Mouse (Mus musculus) kidney, adult 2 months (tissue): Measurements from ENCODE around the gene Trem3. TPM values are rescaled to one million over a fixed set of nuclear protein-coding genes. Genes with fewer than 3 reads are reported as not detected.

ENCODE experiments used
- DNase-seq: peaks from one replicate; pipeline ENCODE4 v3.0.0; 2021
- H3K27ac ChIP-seq: fragments of 200-500 bp; 2 replicates; pipeline ENCODE4 v1.5.1; 2012; ENCODE audit warnings: low read depth, low read length, control low read depth, inconsistent platforms; ENCODE audit not compliant: insufficient read depth
- H3K27me3 ChIP-seq: fragments of 200-500 bp; replicated peaks from 2 replicates; pipeline ENCODE4 v1.6.1; 2012; ENCODE audit warnings: mild to moderate bottlenecking, moderate library complexity, low read length, inconsistent platforms; ENCODE audit not compliant: control insufficient read depth, insufficient read depth
- H3K36me3 ChIP-seq: fragments of 200-500 bp; 2 replicates; pipeline ENCODE4 v1.6.1; 2012; ENCODE audit warnings: mild to moderate bottlenecking, moderate library complexity, low read length, inconsistent platforms; ENCODE audit not compliant: control insufficient read depth, insufficient read depth
- H3K4me1 ChIP-seq: fragments of 200-500 bp; 2 replicates; pipeline ENCODE4 v1.6.1; 2011; ENCODE audit warnings: low read length; ENCODE audit not compliant: control insufficient read depth, insufficient read depth
- H3K4me3 ChIP-seq: fragments of 200-500 bp; 2 replicates; pipeline ENCODE4 v1.5.1; 2011; ENCODE audit warnings: mild to moderate bottlenecking, low read depth, low read length, control low read depth; ENCODE audit not compliant: insufficient read depth
- CTCF ChIP-seq: fragments of 200-500 bp; conservative IDR thresholded peaks from 2 replicates; pipeline ENCODE4 v1.5.1; 2011; ENCODE audit warnings: low read depth, mild to moderate bottlenecking, control low read depth, low read length, moderate library complexity, mixed read lengths; ENCODE audit not compliant: insufficient read depth, insufficient read length
- POLR2A ChIP-seq: fragments of 200-500 bp; IDR thresholded peaks from one replicate; pipeline ENCODE4 v1.6.1; 2011; ENCODE audit warnings: low read depth, low read length, control low read depth
- WGBS: fragments of 180-500 bp; shearing (Covaris S2); methylation state at CpG from one replicate; pipeline ENCODE4 v1.1.7; 2018; 5-methylcytosine and 5-hydroxymethylcytosine counted together
- polyA plus RNA-seq: library from polyadenylated mRNA; depleted of rRNA; stranded (reverse); fragments of >200 nt; gene quantifications from 2 replicates; pipeline ENCODE4 v1.2.3, GENCODE M21; 2012; rRNA removed

Gene Trem3
- polyA plus RNA-seq, 1 experiment: 0.11 TPM

DNA sequence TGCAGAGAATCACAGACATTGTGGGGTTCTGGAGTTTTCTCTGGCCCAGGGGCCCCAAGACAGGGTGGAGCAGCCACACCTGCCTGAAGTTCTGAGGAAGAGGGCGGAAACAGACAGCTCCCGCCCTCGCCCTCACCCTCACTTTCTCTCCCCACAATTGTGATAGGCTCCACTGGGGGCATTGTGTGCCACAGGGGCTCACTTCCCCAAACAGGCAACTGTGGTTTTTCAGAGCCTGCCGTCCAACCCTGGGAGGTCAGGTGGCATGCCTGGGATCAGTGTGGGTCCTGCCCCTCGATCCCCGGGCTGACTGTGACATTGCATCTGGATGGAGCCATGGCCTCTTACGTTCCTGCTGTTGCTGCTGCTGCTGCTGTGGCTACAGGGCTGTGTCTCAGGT lies 52.6 kb downstream of the Trem3 start:
- H3K36me3 ChIP-seq: no peaks in the 10 kb centered on the region
- H3K4me1 ChIP-seq: no peaks in the 10 kb centered on the region
- H3K27me3 ChIP-seq: no peaks in the 10 kb centered on the region
- no peak overlapping the region for H3K27ac ChIP-seq
- no peak for DNase-seq
- TF ChIP-seq POLR2A (no peak), CTCF (no peak)
- no peak overlapping the region for H3K4me3 ChIP-seq
- 72% methylated on average over 7 of the region's 7 CpGs for WGBS

DNA sequence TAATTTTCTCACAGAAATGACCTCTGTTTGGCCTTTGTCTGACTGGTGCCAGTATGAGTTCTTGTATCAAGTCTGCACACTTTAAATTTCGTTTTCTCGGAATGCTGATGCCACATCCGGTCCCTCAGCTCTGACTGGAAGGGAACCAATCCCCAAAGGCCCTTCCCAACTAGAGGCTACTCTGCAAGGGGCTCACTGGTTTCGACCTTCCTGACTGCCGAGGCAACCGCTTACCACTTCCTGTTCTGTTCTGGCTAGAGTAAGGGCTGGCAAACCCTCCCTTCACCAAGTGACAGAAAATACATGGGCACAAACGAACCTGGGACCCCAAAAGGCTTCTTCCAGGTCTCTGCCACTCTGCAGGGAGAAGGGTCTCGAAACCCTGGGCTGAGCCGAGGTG lies 53.3 kb downstream of the Trem3 start:
- DNase-seq: no peak
- TF ChIP-seq CTCF (no peak), POLR2A (no peak)
- Histone ChIP-seq H3K27me3 (no peaks in the 10 kb centered on the region), H3K27ac (no peak overlapping the region), H3K4me1 (no peaks in the 10 kb centered on the region), H3K4me3 (no peak overlapping the region), H3K36me3 (no peaks in the 10 kb centered on the region)
- WGBS: 73% methylated on average over 9 of the region's 9 CpGs

DNA sequence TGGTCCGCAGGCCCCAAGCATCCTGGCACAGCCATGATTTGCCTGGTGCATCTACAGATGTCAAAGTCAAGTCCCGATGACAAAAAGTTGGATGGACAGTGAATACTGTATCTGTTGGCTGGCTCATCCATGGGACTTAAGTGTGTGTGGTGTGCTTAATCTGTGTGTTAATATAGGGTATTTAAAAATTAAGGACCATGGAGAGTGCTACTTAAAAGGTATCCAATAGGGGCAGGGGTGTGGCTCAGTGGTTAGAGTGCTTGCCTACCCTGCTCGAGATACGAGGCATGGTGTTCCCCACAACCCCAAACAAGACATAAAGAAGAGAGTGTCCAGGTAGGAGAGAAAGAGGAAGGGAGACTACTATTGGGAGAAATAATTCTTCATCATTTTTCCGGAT lies 54.2 kb downstream of the Trem3 start:
- no peak overlapping the region for H3K4me3 ChIP-seq
- H3K27me3 ChIP-seq: no peaks in the 10 kb centered on the region
- 94% methylated on average over 5 of the region's 5 CpGs for WGBS
- no peaks in the 10 kb centered on the region for H3K4me1 ChIP-seq
- TF ChIP-seq CTCF (no peak), POLR2A (no peak)
- DNase-seq: no peak
- H3K27ac ChIP-seq: no peak overlapping the region
- no peaks in the 10 kb centered on the region for H3K36me3 ChIP-seq

Other genes starting within 250 kb of the Trem3 start
- not detected in 2 replicates for gene 1700122O11Rik, start 209.5 kb upstream of the Trem3 start, polyA plus RNA-seq
- gene 1700067P10Rik, start 158.5 kb upstream of the Trem3 start, polyA plus RNA-seq: not detected in 2 replicates
- gene 9830107B12Rik, start 101.5 kb upstream of the Trem3 start, polyA plus RNA-seq: not detected in 2 replicates
- gene A530064D06Rik, start 80.5 kb upstream of the Trem3 start, polyA plus RNA-seq: 0.15 and 0.27 TPM in 2 replicates
- gene Trem1, start 15.0 kb upstream of the Trem3 start, polyA plus RNA-seq: 0.03 TPM in 2 replicates
- 0.91 and 0.92 TPM in 2 replicates for gene Treml4, start 16.5 kb downstream of the Trem3 start, polyA plus RNA-seq
- 0.07 and 3.1 TPM in 2 replicates for gene Treml2, start 51.7 kb downstream of the Trem3 start, polyA plus RNA-seq
- gene B430306N03Rik, start 68.4 kb downstream of the Trem3 start, polyA plus RNA-seq: 0.08 and 0.45 TPM in 2 replicates
- gene Trem2, start 98.6 kb downstream of the Trem3 start, polyA plus RNA-seq: 0.62 and 0.75 TPM in 2 replicates
- 0.09 and 0.15 TPM in 2 replicates for gene Treml1, start 112.1 kb downstream of the Trem3 start, polyA plus RNA-seq
- 45.8 and 46.2 TPM in 2 replicates for gene Nfya, start 162.1 kb downstream of the Trem3 start, polyA plus RNA-seq
- 18.2 and 25.8 TPM in 2 replicates for gene Oard1, start 162.2 kb downstream of the Trem3 start, polyA plus RNA-seq
- 2.0 and 6.0 TPM in 2 replicates for gene Apobec2, start 185.2 kb downstream of the Trem3 start, polyA plus RNA-seq
- gene Tspo2, start 203.7 kb downstream of the Trem3 start, polyA plus RNA-seq: 0.41 and 0.53 TPM in 2 replicates
- 0.26 and 0.58 TPM in 2 replicates for gene Unc5cl, start 207.1 kb downstream of the Trem3 start, polyA plus RNA-seq